Mouse (Mus musculus) adrenal gland, postnatal 25 days (tissue): Measurements from ENCODE around the gene Tmem167b. TPM values are rescaled to one million over a fixed set of nuclear protein-coding genes. Genes with fewer than 3 reads are reported as not detected.
"Not testable (repeated sequence)": the region's sequence is repeated elsewhere in the genome, so short reads cannot be mapped to it uniquely, and the experiment has no call there.

Source experiments
- DNase-seq: peaks from one replicate; pipeline ENCODE4 v3.0.0; 2021; ENCODE audit warnings: mixed read lengths
- long read RNA-seq: library from polyadenylated mRNA; stranded (forward); transcript quantifications from one replicate; pipeline ENCODE4 v2.0.0, GENCODE M21; 2021
- total RNA-seq: library from RNA; stranded (reverse); gene quantifications from 2 replicates; pipeline ENCODE4 v1.2.3, GENCODE M21; 2021

The Tmem167b gene
- 48.8 and 56.2 TPM in 2 replicates for total RNA-seq
- long read RNA-seq, transcript Tmem167b-202 (3 exons, 2,752 nt): minor isoform, 5 of 70 reads
- long read RNA-seq, transcript Tmem167b-201 (3 exons, 2,864 nt): major isoform, 59 of 70 reads
- long read RNA-seq, partial matches to known transcripts: 6 of 70 reads
- long read RNA-seq, other reads (novel, unspliced or antisense): 0 of 70 reads

GRCm38 (mm10) chr3:108562133-108562730, at the start of gene Tmem167b:
Gene Tmem167b (minus strand): TSS chr3:108562466.
- DNase-seq: peak; percentile 91

DNA sequence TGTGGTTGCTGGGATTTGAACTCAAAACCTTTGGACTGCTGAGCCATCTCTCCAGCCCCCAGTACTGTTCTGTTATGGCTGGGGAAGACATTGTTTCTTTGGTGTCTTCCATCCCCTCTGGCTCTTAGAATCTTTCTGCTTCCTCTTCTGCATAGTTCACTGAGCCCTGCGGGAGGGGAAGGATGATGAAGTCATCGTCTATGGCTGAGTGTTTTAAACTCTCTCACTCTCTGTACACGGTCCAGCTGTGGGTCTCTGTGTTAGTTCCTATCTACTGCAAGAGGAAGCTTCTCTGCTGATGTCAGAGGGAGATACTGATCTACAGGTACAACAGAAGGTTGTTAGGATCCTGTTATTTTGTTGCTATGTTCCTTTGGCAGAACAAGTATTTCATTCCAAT, 46.6 kb upstream of the Tmem167b start:
- DNase-seq: no peak

DNA sequence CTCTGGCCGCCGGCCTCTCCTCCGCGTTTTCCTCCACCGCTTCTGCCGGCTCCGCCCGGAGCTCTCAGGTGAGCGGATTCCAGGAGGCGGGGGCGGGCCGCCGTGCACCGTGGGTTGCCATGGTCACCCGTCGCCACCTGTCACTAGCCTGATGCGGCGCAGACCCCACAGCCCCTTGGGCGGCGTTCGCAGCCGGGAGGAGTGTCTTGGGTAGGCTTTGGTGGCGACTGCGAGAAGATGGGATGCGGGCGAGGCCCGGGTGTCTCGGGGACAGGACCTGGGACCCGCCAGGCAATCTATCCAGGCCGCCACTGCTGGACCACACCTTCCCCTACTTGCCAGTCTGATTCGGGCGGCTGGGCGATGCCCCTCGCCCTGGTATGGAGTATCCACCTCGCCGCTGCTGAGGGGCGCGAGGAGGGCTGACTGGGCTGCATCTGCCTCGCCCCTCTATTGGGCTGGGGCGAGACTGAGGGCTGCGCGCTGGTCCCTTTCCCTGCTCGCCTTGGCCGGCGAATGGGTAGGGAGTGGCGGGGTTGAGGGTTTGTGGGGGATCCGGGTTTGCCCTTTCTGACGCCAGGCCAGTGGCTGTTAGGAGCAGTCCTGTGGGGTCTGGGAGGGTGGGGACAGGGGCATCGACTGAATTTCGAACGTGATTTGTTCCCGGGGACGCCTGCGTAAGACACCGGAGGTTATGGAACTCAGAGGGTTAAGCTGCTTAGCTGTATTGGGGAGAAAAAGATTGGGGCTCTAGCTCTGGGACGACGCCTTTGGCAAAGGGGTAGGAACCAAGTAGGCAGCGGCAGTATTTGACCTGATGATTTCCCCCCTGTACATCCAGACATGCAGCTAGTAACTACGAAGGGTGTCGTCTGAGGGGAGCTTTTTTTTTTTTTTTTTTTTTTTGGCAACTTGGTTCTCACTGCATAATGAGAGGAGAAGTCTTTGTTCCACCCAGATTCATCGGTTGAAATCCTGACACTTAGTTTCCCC, 29.6 kb upstream of the Tmem167b start:
- DNase-seq: no peak

GRCm38 (mm10) chr3:108590786-108591529, 28.7 kb upstream of the Tmem167b start, which contains the start of gene Wdr47:
Gene Wdr47 (plus strand): TSS chr3:108591279.
- peak; percentile 97 for DNase-seq

- no peak for DNase-seq
Measured at GRCm38 (mm10) chr3:108588446-108588845, 26.2 kb upstream of the Tmem167b start.

DNA sequence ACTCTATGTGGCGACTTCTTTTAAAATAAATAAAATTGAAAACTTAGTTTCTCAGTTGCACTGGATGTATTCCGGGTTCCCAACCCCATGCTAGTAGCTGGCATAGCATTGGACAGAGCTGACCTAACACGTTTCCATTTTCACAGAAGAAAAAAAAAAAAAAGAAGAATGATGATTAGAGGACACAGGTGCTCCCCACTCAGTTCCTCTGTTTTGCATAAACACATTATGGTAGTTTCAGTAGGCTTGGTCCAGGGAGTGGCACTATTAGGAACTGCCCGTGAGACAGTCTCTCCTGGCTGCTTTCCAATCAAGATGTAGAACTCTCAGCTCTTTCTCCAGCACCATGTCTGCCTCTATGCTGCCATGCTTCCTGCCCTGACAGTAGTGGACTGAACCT, 22.3 kb upstream of the Tmem167b start:
- no peak for DNase-seq

GRCm38 (mm10) chr3:108574018-108574417, 11.8 kb upstream of the Tmem167b start:
- DNase-seq: no peak

- DNase-seq: no peak
Measured at GRCm38 (mm10) chr3:108572309-108573010, 10.2 kb upstream of the Tmem167b start.

GRCm38 (mm10) chr3:108571443-108572294, 9.4 kb upstream of the Tmem167b start, which contains the start of gene Taf13:
Gene Taf13 (plus strand): TSS chr3:108571698.
- peak; percentile 96 for DNase-seq

- DNase-seq: no peak
Measured at GRCm38 (mm10) chr3:108570813-108571212, 8.5 kb upstream of the Tmem167b start.

DNA sequence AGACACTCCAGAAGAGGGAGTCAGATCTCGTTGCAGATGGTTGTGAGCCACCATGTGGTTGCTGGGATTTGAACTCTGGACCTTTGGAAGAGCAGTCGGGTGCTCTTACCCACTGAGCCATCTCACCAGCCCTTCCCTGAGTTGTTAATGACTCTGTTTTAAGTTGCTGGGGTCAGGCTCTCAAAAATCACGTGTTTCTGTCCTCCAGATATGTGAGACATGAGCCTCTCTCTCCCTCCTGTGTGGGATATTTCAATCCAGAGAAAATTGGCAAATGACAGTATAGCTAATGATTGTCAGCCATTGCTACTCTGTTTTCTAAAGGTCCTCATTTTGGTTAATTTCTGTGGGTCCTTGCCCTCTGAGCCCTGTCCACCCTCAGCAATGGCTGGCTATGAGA, 7.4 kb upstream of the Tmem167b start:
- not testable (repeated sequence) for DNase-seq

DNA sequence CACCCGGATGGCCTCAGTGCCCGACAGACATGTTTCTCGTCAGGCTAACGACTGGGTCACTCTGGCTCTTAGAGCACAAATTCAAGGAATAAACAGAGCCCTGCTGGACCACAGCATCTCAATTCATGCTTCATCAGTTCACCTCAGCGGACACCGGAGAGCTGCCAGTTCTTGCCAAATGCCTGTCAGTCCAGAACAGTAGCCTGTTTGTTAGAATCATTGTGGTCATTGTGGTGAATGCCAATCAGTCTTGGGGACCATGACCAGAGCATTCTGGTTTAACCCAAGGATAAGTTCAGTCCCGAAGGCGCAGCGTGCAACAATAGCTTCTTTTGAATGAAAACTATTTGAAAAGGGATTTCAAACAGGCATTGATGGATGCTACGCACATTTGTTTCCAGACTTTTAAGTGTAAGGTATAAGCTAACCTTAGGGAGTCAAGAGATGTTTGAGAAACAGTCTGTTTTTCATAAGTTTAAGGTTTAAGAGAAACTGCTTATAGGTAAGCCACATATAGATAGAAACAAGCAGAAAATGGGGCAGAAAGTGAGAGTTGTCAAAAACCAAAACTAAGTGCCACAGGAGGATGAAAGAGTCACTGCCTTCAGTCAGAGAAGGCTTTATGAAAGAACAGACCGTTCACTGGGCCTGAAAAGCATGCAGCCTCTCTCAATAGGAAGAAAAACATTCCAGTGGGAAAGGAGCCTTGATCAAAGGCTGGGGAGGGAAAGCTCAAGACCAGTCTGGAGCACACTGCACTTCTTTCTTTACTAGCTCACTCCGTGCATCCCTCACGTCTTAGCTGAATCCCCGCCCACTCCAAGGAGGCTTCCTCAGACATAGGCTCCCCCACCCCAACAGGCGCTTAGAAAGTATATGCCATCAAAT, 6.0 kb upstream of the Tmem167b start:
- DNase-seq: no peak

GRCm38 (mm10) chr3:108563309-108563708, 1.0 kb upstream of the Tmem167b start:
- peak; percentile 77 for DNase-seq

GRCm38 (mm10) chr3:108562777-108563271, 558 bp upstream of the Tmem167b start:
- DNase-seq: no peak

GRCm38 (mm10) chr3:108557888-108558287, 4.4 kb downstream of the Tmem167b start:
- DNase-seq: no peak

GRCm38 (mm10) chr3:108554587-108555312, 7.5 kb downstream of the Tmem167b start:
- peak; percentile 89 for DNase-seq

- peak; percentile 48 for DNase-seq
Measured at GRCm38 (mm10) chr3:108554111-108554561, 8.1 kb downstream of the Tmem167b start.

- no peak for DNase-seq
Measured at GRCm38 (mm10) chr3:108542299-108542698, 20.0 kb downstream of the Tmem167b start.
